Mouse (Mus musculus): Measurements from ENCODE around the gene Sag. TPM values are rescaled to one million over a fixed set of nuclear protein-coding genes. Genes with fewer than 3 reads are reported as not detected.
A peak's percentile ranks its signal among the peaks of the same experiment; 100 is the strongest.

Gene Sag
- total RNA-seq, 2 experiments from 2014 or later = 1.3 to 2.4 TPM

DNA sequence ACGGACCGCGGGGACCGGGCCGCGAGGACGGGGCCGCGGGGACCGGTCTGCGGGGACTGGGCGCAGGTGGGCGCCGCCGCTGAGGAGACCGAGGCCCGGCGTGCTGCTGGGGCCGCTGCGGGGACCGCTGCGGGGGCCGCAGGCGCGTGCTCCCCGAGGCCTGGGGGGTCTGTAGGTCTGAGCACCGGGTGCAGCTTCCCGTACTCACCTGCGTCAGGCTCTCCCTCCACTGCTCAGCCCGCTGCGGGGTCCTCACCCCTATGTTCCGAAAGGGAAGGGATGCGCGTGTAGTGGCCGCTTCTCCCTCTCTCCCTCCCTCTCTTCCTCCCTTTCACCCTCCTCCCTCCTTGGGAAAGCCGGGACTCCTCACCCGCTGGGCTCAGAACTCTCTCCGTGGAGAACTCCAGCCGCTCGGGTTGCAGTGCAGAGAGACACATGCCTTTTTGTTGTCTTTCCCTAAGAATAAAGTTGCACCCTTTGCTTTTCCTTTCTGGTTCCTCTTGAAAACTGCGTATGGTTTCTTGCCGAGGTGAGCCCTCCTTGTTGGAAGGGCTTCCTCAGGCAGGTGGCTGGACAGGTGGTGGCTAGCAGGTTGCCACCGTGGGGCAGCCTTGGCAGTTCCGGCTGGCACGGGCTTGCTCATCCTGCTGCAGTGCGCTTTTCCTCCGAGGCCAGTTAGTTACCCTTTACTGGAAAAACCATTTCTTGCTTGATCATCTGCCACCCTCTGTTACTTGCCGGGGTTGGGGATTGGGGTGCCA is 50.3 kb downstream of the Sag start:
- peak in 1 of 2 experiments; percentile 41 for DNase-seq (ENCODE audit: low spot score in 2 of 2)

DNA sequence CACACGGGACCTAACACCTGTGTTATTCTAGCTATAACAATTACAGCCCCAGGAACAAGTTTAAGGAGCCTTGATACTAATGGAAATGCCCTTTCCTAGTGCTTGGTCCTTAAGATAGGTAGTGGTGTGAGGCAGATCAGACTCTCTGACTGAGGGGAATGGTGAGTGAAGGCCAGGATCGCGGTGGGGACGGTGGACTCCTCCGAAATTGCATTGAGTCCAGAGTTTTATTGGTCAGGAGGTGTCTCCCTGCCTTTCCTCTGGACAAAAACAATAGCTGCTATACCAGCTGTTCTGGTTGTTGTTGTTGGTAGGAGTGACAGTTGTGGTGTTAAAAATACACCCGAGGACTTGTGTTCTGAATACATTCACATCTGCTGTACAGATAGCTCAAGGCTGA is 50.9 kb downstream of the Sag start:
- DNase-seq (ENCODE audit: low spot score in 2 of 2) = no peak

GRCm38 (mm10) chr1:87854851-87855251 is 51.4 kb downstream of the Sag start:
- no peak for DNase-seq (ENCODE audit: low spot score in 2 of 2)

GRCm38 (mm10) chr1:87855522-87855921 is 52.0 kb downstream of the Sag start:
- no peak for DNase-seq (ENCODE audit: low spot score in 2 of 2)

DNA sequence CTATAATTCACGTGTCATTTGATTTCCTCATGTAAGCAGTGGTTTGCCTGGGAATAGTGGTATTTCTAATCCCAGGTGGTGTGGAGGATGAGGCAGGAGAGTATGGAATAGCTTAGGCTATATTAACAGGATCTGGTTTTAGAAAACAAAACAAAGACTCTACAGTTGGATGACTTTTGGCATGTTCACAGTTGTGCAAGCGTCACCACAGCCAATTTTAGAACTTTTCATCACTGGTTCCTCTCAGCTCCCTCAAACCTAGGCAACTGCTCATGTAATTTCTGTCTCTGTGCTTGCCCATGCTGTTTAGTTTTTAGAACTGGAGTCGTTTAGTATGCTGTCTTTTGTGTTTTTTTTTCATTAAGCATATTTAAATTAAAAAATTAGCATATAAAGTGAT is 53.3 kb downstream of the Sag start:
- DNase-seq (ENCODE audit: low spot score in 2 of 2) = no peak

GRCm38 (mm10) chr1:87858031-87858430 is 54.6 kb downstream of the Sag start:
- no peak for DNase-seq (ENCODE audit: low spot score in 2 of 2)

DNA sequence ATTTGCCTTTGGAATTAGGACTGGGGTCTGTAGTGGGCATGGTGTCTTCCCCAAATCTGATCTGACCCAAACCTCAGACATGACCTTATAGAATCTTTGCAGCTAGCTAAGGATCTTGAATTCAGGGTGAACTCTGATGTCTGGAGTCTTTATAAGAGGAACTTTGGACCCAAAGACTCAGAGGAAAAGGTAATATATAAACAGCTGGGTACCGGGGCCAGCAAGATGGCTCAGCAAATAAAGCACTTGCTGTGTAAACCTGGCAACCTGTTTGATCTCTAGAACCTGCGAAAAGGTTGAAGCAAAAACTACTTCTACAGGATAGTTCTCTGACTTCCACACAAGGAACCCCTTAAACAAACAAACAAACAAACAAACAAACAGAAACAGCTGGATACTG is 55.0 kb downstream of the Sag start:
- no peak for DNase-seq (ENCODE audit: low spot score in 2 of 2)

DNA sequence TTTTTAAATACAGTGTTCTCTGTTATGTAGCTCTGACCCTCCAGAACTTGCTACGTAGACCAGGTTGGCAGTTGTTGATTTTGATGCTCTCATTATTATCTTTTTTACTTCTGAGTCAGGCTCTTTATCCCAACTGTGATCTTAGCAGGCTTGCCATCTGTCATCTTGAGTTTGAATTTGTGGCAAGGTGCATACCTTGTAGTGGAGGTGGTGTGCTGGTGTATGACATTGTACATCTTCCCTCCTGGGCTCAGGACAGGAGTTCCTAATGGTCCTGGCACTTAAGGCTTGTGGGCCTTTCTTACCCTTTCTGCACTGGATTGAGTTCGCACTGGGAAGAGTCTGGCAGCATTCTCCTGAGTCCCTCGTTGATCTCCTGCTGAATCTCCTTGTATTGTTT is 60.1 kb downstream of the Sag start:
- DNase-seq (ENCODE audit: low spot score in 2 of 2) = no peak

GRCm38 (mm10) chr1:87864889-87865288 is 61.4 kb downstream of the Sag start:
- no peak for DNase-seq (ENCODE audit: low spot score in 2 of 2)

DNA sequence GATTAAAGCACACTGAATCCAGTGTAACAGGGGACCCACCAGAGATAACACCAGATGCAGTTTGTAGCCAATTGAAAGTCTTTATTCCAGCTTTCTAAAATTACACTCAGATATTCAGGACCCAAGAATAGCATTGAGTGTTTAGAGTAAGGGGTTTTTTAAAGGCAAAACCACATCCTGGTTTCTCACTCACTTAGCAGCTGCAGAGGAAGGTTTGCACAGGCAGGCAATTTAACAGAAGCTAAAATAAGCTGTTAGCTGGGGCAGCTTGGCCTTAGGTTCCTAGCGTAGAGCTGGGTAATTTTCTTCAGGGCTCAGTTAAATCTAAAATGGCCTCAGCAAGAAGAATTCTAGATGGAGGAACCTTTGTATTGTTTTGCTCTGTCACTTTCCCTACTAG is 63.2 kb downstream of the Sag start:
- DNase-seq (ENCODE audit: low spot score in 2 of 2) = no peak

GRCm38 (mm10) chr1:87871546-87871945 is 68.1 kb downstream of the Sag start:
- no peak for DNase-seq (ENCODE audit: low spot score in 2 of 2)

GRCm38 (mm10) chr1:87873081-87873480 is 69.6 kb downstream of the Sag start:
- no peak for DNase-seq (ENCODE audit: low spot score in 2 of 2)

DNA sequence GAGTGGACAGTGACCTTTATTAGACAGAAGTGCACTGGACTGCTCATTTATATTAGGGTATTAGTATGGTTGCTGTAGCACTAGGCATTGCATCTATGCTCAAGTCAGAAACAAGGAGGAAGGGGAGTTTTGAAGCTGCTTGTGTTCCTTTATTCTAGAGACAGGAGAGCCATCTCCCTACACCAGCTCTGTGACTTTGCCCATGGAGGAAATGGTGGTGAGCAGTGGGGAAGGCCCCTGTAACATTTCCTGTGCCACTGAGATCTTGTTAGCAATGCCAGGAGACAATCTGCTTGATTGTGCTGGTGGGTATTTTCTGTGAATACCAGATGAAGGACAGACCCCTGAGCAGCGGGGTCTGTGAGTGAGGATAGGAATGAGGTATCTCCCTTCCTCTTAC is 72.6 kb downstream of the Sag start:
- DNase-seq (ENCODE audit: low spot score in 2 of 2) = no peak

DNA sequence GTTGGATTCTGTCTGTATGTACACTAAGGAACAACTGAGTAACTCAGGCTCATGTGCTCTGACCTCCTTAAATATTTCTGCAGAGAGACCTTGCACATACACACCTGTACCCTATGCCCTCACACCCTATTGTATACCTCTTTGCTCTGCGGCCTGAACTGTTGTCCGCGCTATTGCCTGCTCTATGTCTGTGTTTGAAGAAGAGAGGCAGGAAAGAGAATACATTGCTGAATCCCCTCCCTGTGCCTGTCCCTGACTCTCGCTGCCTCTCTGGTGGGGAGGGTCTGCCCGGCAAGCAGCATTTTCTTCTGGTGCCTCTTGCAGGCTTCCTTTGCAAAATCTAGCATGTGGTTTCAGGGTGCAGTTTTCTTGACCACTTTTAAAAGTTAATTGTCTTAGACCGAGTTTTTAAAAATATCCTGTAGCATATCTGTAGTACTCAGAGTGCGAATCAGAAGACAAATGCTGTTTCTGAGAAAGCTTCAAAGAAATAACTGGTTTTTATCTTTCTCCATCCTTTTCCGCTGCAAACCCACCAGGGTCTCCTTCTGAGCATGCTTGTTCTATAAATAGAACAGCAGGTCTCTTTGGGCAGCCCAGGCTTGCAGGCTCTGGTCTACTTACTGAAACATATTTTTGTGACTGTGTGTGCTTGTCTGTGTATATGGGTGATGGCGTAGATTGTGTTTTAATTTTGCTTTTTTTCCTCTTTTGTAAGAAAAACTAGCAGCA is 74.2 kb downstream of the Sag start:
- DNase-seq (ENCODE audit: low spot score in 2 of 2) = no peak

DNA sequence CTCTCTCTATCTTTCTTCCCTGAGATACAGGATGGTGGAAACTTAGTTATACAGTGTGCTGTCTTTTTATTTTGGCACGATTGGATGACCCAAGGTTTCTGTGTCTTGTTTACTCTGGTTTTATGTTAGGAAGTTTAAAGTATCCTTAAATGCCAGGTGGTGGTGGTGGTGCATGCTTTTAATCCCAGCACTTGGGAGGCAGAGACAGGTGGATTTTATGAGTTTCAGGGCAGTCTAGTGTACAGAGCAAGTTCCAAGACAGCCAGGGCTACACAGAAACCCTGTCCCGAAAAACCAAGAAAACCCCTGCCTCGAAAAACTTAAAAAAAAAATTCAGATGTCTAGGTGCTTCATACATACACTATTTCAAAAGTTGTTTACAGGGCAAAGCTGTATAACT is 75.6 kb downstream of the Sag start:
- DNase-seq (ENCODE audit: low spot score in 2 of 2) = no peak

DNA sequence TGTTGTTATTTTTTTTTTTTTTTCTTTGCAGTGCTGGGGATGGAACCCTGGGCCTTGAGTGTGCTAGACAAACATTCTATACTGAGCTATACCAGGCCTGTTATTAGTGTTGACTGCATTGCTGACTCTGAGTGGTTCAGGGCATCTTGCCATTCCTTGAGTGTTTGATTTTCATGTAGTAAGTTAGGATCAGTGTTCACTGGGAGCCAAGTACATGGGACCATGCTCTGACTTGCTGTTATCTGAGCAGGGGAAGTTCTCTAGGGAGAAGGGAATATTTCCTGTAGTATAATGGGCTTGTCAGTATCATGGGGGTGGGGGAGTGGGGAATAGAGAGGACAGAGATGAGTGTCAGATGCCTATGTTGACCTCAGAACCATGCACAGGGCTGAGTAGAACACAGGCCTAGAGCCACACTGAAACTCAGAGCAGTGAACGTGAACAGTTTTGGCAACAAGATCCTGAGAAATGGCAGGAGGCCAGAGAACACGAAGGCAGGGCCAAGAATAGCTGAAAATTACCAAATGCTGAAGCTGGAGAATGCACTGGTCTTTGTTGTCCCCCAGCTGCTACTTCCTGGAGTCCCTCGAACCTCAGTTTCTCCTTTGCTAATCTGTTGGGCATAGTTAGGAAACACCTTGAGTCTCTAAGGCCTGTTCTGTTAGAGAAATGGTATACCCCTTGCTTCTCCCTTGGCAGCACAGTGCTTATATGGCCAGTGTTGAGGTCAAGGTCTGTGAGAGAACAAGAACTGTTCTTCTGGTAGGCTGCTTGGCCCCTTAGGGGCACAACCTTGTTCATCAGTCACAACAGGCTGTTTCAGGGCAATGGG is 76.2 kb downstream of the Sag start:
- DNase-seq (ENCODE audit: low spot score in 2 of 2) = peak; percentile 64 to 65

GRCm38 (mm10) chr1:87880326-87880627 is 76.8 kb downstream of the Sag start:
- DNase-seq (ENCODE audit: low spot score in 2 of 2) = no peak

GRCm38 (mm10) chr1:87880856-87881255 is 77.4 kb downstream of the Sag start:
- DNase-seq (ENCODE audit: low spot score in 2 of 2) = no peak

GRCm38 (mm10) chr1:87881726-87882125 is 78.2 kb downstream of the Sag start:
- no peak for DNase-seq (ENCODE audit: low spot score in 2 of 2)

- DNase-seq (ENCODE audit: low spot score in 2 of 2) = no peak
Observed at GRCm38 (mm10) chr1:87882554-87882953, 79.1 kb downstream of the Sag start.

DNA sequence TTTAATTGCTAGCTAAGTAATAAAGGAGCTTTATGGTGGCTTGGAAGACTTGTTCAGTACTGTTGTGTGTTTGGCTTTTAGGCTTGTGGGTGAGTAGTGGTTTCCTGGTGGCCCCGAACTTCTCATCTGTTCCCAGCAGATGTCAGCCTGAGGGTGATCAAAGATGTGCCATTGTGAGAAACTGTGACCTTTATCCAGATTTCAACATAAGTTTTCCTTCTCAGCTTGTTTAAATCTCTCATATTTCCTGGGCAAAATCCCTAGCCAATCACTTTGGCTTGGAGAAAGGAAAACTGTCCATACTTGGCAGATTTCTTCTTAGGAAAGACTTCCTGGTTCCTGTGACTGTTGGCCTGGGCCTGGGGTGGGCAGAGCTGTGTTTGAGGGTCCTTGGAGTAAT is 87.5 kb downstream of the Sag start:
- no peak for DNase-seq (ENCODE audit: low spot score in 2 of 2)

GRCm38 (mm10) chr1:87891634-87892033 is 88.2 kb downstream of the Sag start:
- DNase-seq (ENCODE audit: low spot score in 2 of 2) = no peak
